Mouse (Mus musculus): Measurements from ENCODE around the gene Prr23a3. TPM values are rescaled to one million over a fixed set of nuclear protein-coding genes. Genes with fewer than 3 reads are reported as not detected.

Prr23a3 gene
- polyA plus RNA-seq (2014; fragmentation: Illumina TruSeq; extraction: RNeasy Lipid Tissue Mini Kit (QIAGEN cat#74804); ENCODE audit: low read depth, low replicate concordance): not detected

GRCm38 (mm10) chr9:98864571-98864970, at the start of gene Prr23a3:
Gene Prr23a3, plus strand, starts transcription at chr9:98864767.

GRCm38 (mm10) chr9:98842117-98842516, 22.4 kb upstream of the Prr23a3 start, which contains the start of gene Prr23a1:
Gene Prr23a1, plus strand, starts transcription at chr9:98842503.

GRCm38 (mm10) chr9:98856210-98856609, 8.4 kb upstream of the Prr23a3 start, which contains the start of gene Prr23a2:
Gene Prr23a2, plus strand, starts transcription at chr9:98856494.

GRCm38 (mm10) chr9:98902819-98903218, 38.3 kb downstream of the Prr23a3 start, which contains the start of gene 7420426K07Rik:
Gene 7420426K07Rik, plus strand, starts transcription at chr9:98903119.

Other genes with a start within 250 kb of the Prr23a3 start
- not detected for gene Prr23a1, start 22.3 kb upstream of the Prr23a3 start, polyA plus RNA-seq (2014; fragmentation: Illumina TruSeq; extraction: RNeasy Lipid Tissue Mini Kit (QIAGEN cat#74804); ENCODE audit: low read depth, low replicate concordance)
- gene Prr23a2, start 8.3 kb upstream of the Prr23a3 start, polyA plus RNA-seq (2014; fragmentation: Illumina TruSeq; extraction: RNeasy Lipid Tissue Mini Kit (QIAGEN cat#74804); ENCODE audit: low read depth, low replicate concordance): not detected
- not detected for gene 7420426K07Rik, start 38.4 kb downstream of the Prr23a3 start, polyA plus RNA-seq (2014; fragmentation: Illumina TruSeq; extraction: RNeasy Lipid Tissue Mini Kit (QIAGEN cat#74804); ENCODE audit: low read depth, low replicate concordance)
- gene Foxl2, start 90.5 kb downstream of the Prr23a3 start, polyA plus RNA-seq (2014; fragmentation: Illumina TruSeq; extraction: RNeasy Lipid Tissue Mini Kit (QIAGEN cat#74804); ENCODE audit: low read depth, low replicate concordance): not detected
- 14.4 TPM for gene Faim, start 121.6 kb downstream of the Prr23a3 start, polyA plus RNA-seq (2014; fragmentation: Illumina TruSeq; extraction: RNeasy Lipid Tissue Mini Kit (QIAGEN cat#74804); ENCODE audit: low read depth, low replicate concordance)
- not detected for gene Gm1123, start 170.9 kb downstream of the Prr23a3 start, polyA plus RNA-seq (2014; fragmentation: Illumina TruSeq; extraction: RNeasy Lipid Tissue Mini Kit (QIAGEN cat#74804); ENCODE audit: low read depth, low replicate concordance)

Data from liver, adult 10 weeks (tissue).